In the genomic region with DNA sequence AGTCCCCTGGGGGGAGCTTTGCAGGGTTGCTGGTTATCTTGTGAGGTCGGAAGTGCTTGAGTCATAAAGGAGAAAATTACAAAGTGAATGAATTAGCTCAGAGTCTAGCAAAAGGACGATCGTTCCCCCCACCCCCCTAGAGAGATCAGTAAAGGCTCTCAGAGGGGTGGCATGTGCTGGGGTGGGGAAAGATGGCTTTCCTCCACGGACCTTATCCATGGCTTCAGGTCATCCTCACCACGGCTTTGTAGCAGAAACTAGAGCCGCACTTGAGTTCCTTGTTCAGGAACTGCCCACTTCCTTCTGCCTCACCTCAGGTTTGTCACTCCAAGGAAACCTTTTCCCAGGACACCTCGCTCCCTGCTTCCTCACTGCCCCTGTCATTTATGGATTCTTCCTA, we compare ENCODE assay signal across 8 mouse cellular contexts. TPM values are rescaled to one million over a fixed set of nuclear protein-coding genes. Genes with fewer than 3 reads are reported as not detected.
DNase-seq lines count a peak whose midpoint lies in the region; ATAC-seq and TF ChIP-seq lines count a peak whose summit lies in the region.

A gene (minus strand): TSS at position 101 of the 400 bp plus-strand sequence.

- H3K4me2 ChIP-seq in midbrain, embryonic 15.5 days, result no peak within 1 kb of the TSS

- H3K4me3 ChIP-seq in midbrain, embryonic 15.5 days, result no peak within 1 kb of the TSS

- ATAC-seq in midbrain, embryonic 15.5 days (replicated peaks), result no peak

- no peaks in the 10 kb centered on the region for H3K36me3 ChIP-seq in midbrain, embryonic 15.5 days (replicated peaks)

- no peak within 1 kb of the TSS for H3K27ac ChIP-seq in midbrain, embryonic 15.5 days

- H3K9ac ChIP-seq in midbrain, embryonic 15.5 days, result no peak within 1 kb of the TSS

- TF ChIP-seq POLR2A in brain, embryonic 14.5 days (IDR thresholded peaks at IDR 0.05; ENCODE audit: borderline replicate concordance, extremely low read depth, insufficient read depth, insufficient read length, poor library complexity, severe bottlenecking), result no peak

- no peaks in the 10 kb centered on the region for H3K4me1 ChIP-seq in midbrain, embryonic 15.5 days

- no peak for DNase-seq in layer of hippocampus, adult 8-10 months (ENCODE audit: low spot score in 2 of 2)
- no peak for DNase-seq in layer of hippocampus, adult 9-11 months
- no peak for DNase-seq in brain, embryonic 14.5 days (ENCODE audit: low read depth)
- no peak for DNase-seq in heart, adult 8-10 months (ENCODE audit: low spot score)
- DNase-seq in layer of hippocampus, postnatal 25 days (ENCODE audit: extremely low spot score in 1 of 2, low spot score in 1 of 2), result no peak
- DNase-seq in right cerebral cortex, adult 18-20 months, result no peak
- DNase-seq in T-cell, adult 2 months (ENCODE audit: low spot score), result no peak

- no peak for TF ChIP-seq CTCF in brain, embryonic 14.5 days (IDR thresholded peaks at IDR 0.05; ENCODE audit: borderline replicate concordance, extremely low read depth, insufficient read depth, insufficient read length)

- WGBS in midbrain, embryonic 15.5 days, result 55% methylated on average over 7 of the region's 7 CpGs

- no peaks in the 10 kb centered on the region for H3K9me3 ChIP-seq in midbrain, embryonic 15.5 days

- H3K27me3 ChIP-seq in midbrain, embryonic 15.5 days (replicated peaks), result no peaks in the 10 kb centered on the region

RNA-seq across cellular contexts. Expression of the gene that starts here (rescaled TPM):
- total RNA-seq in layer of hippocampus, adult 8-10 months (2022), result 100 to 1,000 TPM in 1 of 4 experiments, 10 to 100 TPM in 3; 88.4 to 103 (median 94.7) TPM
- polyA plus RNA-seq in brain, embryonic 14.5 days (2012; rRNA removed), result 75.5 and 101 TPM in 2 replicates
- 10 to 100 TPM; 60.3 to 67.9 (median 63.1) TPM for total RNA-seq in heart, adult 8-10 months (2022)
- total RNA-seq in layer of hippocampus, postnatal 25 days (2021), result 100 to 1,000 TPM in 1 of 2 experiments, 10 to 100 TPM in 1; 89.9 to 104 TPM
- 262 and 264 TPM in 2 replicates for polyA plus RNA-seq in midbrain, embryonic 15.5 days (2015; fragmentation: Nextera tagmentation; extraction: Ambion mirVana)
